Mouse (Mus musculus) liver, adult 2 months (tissue): ENCODE measurements around the gene Coq7.

Experiments used
- CTCF ChIP-seq: fragments of 200-500 bp; IDR thresholded peaks from 2 replicates; pipeline ENCODE4 v1.5.1; 2011; ENCODE audit warnings: low read depth, low read length, control low read depth
- POLR2A ChIP-seq: fragments of 200-500 bp; IDR thresholded peaks from 2 replicates; pipeline ENCODE4 v1.6.1; 2011; ENCODE audit warnings: low read length, control low read depth; ENCODE audit not compliant: insufficient read depth; ENCODE audit errors: extremely low read depth

GRCm38 (mm10) chr7:118488060-118488664 lies 45.0 kb downstream of the Coq7 start:
- TF ChIP-seq CTCF, result no peak
- TF ChIP-seq POLR2A, result no peak
